Mouse (Mus musculus) intestine, embryonic 15.5 days (tissue): ENCODE results near the gene Dnaaf2. TPM values are rescaled to one million over a fixed set of nuclear protein-coding genes. Genes with fewer than 3 reads are reported as not detected.
A peak's percentile ranks its signal among the peaks of the same experiment; 100 is the strongest.

ENCODE experiments used
- ATAC-seq: fragments of 200-750 bp; cut with Nextera tagmentation; 2 replicates; pipeline ENCODE4 v1.8.0; 2017; ENCODE audit warnings: moderate TSS enrichment, moderate library complexity
- H3K27ac ChIP-seq: fragments of 300-500 bp; sonication (generic); 2 replicates; pipeline ENCODE4 v1.5.1; 2015; ENCODE audit warnings: mild to moderate bottlenecking, inconsistent platforms
- H3K27me3 ChIP-seq: fragments of 300-500 bp; sonication (generic); replicated peaks from 2 replicates; pipeline ENCODE4 v1.6.1; 2015; ENCODE audit warnings: inconsistent platforms
- H3K36me3 ChIP-seq: fragments of 300-500 bp; sonication (generic); 2 replicates; pipeline ENCODE4 v1.6.1; 2015; ENCODE audit warnings: inconsistent platforms
- H3K4me1 ChIP-seq: fragments of 300-500 bp; sonication (generic); replicated peaks from 2 replicates; pipeline ENCODE4 v1.6.1; 2015; ENCODE audit warnings: inconsistent platforms
- H3K4me2 ChIP-seq: fragments of 300-500 bp; sonication (generic); replicated peaks from 2 replicates; pipeline ENCODE4 v1.6.1; 2015; ENCODE audit warnings: mild to moderate bottlenecking, inconsistent platforms
- H3K4me3 ChIP-seq: fragments of 300-500 bp; sonication (generic); replicated peaks from 2 replicates; pipeline ENCODE4 v1.5.1; 2015; ENCODE audit warnings: inconsistent platforms
- H3K9ac ChIP-seq: fragments of 300-500 bp; sonication (generic); 2 replicates; pipeline ENCODE4 v1.6.1; 2015; ENCODE audit warnings: inconsistent platforms
- H3K9me3 ChIP-seq: fragments of 300-500 bp; sonication (generic); 2 replicates; pipeline ENCODE4 v1.6.1; 2016; ENCODE audit warnings: inconsistent platforms
- WGBS: fragments of 180-500 bp; shearing (Covaris S2); methylation state at CpG from one replicate; pipeline ENCODE4 v1.1.7; 2015; 5-methylcytosine and 5-hydroxymethylcytosine counted together
- polyA plus RNA-seq: library from polyadenylated mRNA; unstranded; fragments of >200 nt; fragmentation: Nextera tagmentation; extraction: Ambion mirVana; gene quantifications from 2 replicates; pipeline ENCODE4 v1.2.1, GENCODE M21; 2015

The Dnaaf2 gene
- polyA plus RNA-seq, 1 experiment from 2014 or later = 9.0 TPM

- ATAC-seq = no peak
- Histone ChIP-seq H3K4me2 (no peak overlapping the region), H3K4me3 (no peak overlapping the region), H3K27me3 (no peaks in the 10 kb centered on the region), H3K27ac (no peak overlapping the region), H3K9me3 (no peaks in the 10 kb centered on the region), H3K36me3 (peaks cover 30% of the 10 kb centered on the region), H3K4me1 (no peaks in the 10 kb centered on the region), H3K9ac (no peak overlapping the region)
- WGBS = 92% methylated on average over 13 of the region's 13 CpGs
These were observed 15.1 kb upstream of the Dnaaf2 start for GRCm38 (mm10) chr12:69213186-69213777.

- ATAC-seq = no peak
- Histone ChIP-seq H3K4me3 (no peak overlapping the region), H3K27me3 (no peaks in the 10 kb centered on the region), H3K36me3 (peaks cover 24% of the 10 kb centered on the region), H3K4me2 (no peak overlapping the region), H3K9me3 (no peaks in the 10 kb centered on the region), H3K27ac (no peak overlapping the region), H3K9ac (no peak overlapping the region), H3K4me1 (no peaks in the 10 kb centered on the region)
- WGBS = 85% methylated on average over 5 of the region's 5 CpGs
These were observed 12.8 kb upstream of the Dnaaf2 start for GRCm38 (mm10) chr12:69211057-69211456.

GRCm38 (mm10) chr12:69210056-69210979 is 12.1 kb upstream of the Dnaaf2 start:
- H3K27me3 ChIP-seq = no peaks in the 10 kb centered on the region
- no peak overlapping the region for H3K27ac ChIP-seq
- H3K4me1 ChIP-seq = no peaks in the 10 kb centered on the region
- H3K4me2 ChIP-seq = no peak overlapping the region
- no peak for ATAC-seq
- no peak overlapping the region for H3K9ac ChIP-seq
- H3K9me3 ChIP-seq = no peaks in the 10 kb centered on the region
- no peak overlapping the region for H3K4me3 ChIP-seq
- peaks cover 21% of the 10 kb centered on the region for H3K36me3 ChIP-seq
- WGBS = 91% methylated on average over 18 of the region's 18 CpGs

GRCm38 (mm10) chr12:69208520-69208919 is 10.3 kb upstream of the Dnaaf2 start:
- ATAC-seq = no peak
- H3K4me1 ChIP-seq = no peaks in the 10 kb centered on the region
- no peaks in the 10 kb centered on the region for H3K9me3 ChIP-seq
- H3K27ac ChIP-seq = no peak overlapping the region
- no peak overlapping the region for H3K9ac ChIP-seq
- 94% methylated on average over 2 of the region's 2 CpGs for WGBS
- peaks cover 13% of the 10 kb centered on the region for H3K36me3 ChIP-seq
- H3K4me3 ChIP-seq = no peak overlapping the region
- no peak overlapping the region for H3K4me2 ChIP-seq
- no peaks in the 10 kb centered on the region for H3K27me3 ChIP-seq

GRCm38 (mm10) chr12:69207926-69208325 is 9.7 kb upstream of the Dnaaf2 start:
- Histone ChIP-seq H3K27ac (no peak overlapping the region), H3K36me3 (peaks cover 10% of the 10 kb centered on the region), H3K4me3 (no peak overlapping the region), H3K9me3 (no peaks in the 10 kb centered on the region), H3K27me3 (no peaks in the 10 kb centered on the region), H3K9ac (no peak overlapping the region), H3K4me2 (no peak overlapping the region), H3K4me1 (no peaks in the 10 kb centered on the region)
- WGBS = 92% methylated on average over 7 of the region's 7 CpGs
- no peak for ATAC-seq

GRCm38 (mm10) chr12:69207396-69207795 is 9.2 kb upstream of the Dnaaf2 start:
- WGBS = 95% methylated on average over 8 of the region's 8 CpGs
- H3K9ac ChIP-seq = no peak overlapping the region
- peaks cover 8% of the 10 kb centered on the region for H3K36me3 ChIP-seq
- ATAC-seq = no peak
- no peak overlapping the region for H3K27ac ChIP-seq
- H3K27me3 ChIP-seq = no peaks in the 10 kb centered on the region
- no peak overlapping the region for H3K4me2 ChIP-seq
- H3K4me1 ChIP-seq = no peaks in the 10 kb centered on the region
- no peaks in the 10 kb centered on the region for H3K9me3 ChIP-seq
- no peak overlapping the region for H3K4me3 ChIP-seq

- no peak within 1 kb of the TSS for H3K4me2 ChIP-seq
- ATAC-seq = no peak
- H3K4me3 ChIP-seq = no peak within 1 kb of the TSS
- H3K9ac ChIP-seq = no peak within 1 kb of the TSS
- H3K4me1 ChIP-seq = peaks cover 1% of the 10 kb centered on the region; the same call in 1 of the 2 replicates
- H3K36me3 ChIP-seq = 0 out of 2 replicates have a peak, but pooled peaks cover 3% of the 10 kb centered on the region
- 81% methylated on average over 16 of the region's 16 CpGs for WGBS
- H3K9me3 ChIP-seq = no peaks in the 10 kb centered on the region
- no peaks in the 10 kb centered on the region for H3K27me3 ChIP-seq
- no peak within 1 kb of the TSS for H3K27ac ChIP-seq
These were observed 6.0 kb upstream of the Dnaaf2 start, which contains the start of gene Gm49384 for GRCm38 (mm10) chr12:69204052-69204833. TSS of gene Gm49384 (minus strand) at chr12:69204267.

- peak overlapping the region; percentile 93 for H3K4me2 ChIP-seq
- no peaks in the 10 kb centered on the region for H3K27me3 ChIP-seq
- no peaks in the 10 kb centered on the region for H3K36me3 ChIP-seq
- H3K9ac ChIP-seq = no peak overlapping the region
- no peak overlapping the region for H3K4me3 ChIP-seq
- H3K9me3 ChIP-seq = no peaks in the 10 kb centered on the region
- H3K27ac ChIP-seq = no peak overlapping the region
- ATAC-seq = peak; percentile 26
- H3K4me1 ChIP-seq = peaks cover 13% of the 10 kb centered on the region; the same call in 1 of the 2 replicates
These were observed 756 bp upstream of the Dnaaf2 start for GRCm38 (mm10) chr12:69198985-69199384.

GRCm38 (mm10) chr12:69197378-69198163 is 658 bp downstream of the Dnaaf2 start:
- H3K4me1 ChIP-seq = peaks cover 13% of the 10 kb centered on the region; the same call in 1 of the 2 replicates
- H3K27ac ChIP-seq = peak overlapping the region; percentile 92
- H3K9me3 ChIP-seq = no peaks in the 10 kb centered on the region
- no peaks in the 10 kb centered on the region for H3K36me3 ChIP-seq
- peak overlapping the region; percentile 70 for H3K9ac ChIP-seq
- H3K4me3 ChIP-seq = peak overlapping the region; percentile 69
- no peaks in the 10 kb centered on the region for H3K27me3 ChIP-seq
- H3K4me2 ChIP-seq = peak overlapping the region; percentile 93
- under 1% methylated on average over 94 of the region's 94 CpGs for WGBS
- ATAC-seq = peak; percentile 82

GRCm38 (mm10) chr12:69196444-69197377 is 1.5 kb downstream of the Dnaaf2 start, which contains the start of gene Gm49383:
TSS of gene Gm49383 (minus strand) at chr12:69197104.
- H3K4me2 ChIP-seq = peak within 1 kb of the TSS; percentile 93
- H3K9ac ChIP-seq = peak within 1 kb of the TSS; percentile 70
- peak within 1 kb of the TSS; percentile 69 for H3K4me3 ChIP-seq
- H3K9me3 ChIP-seq = no peaks in the 10 kb centered on the region
- no peaks in the 10 kb centered on the region for H3K36me3 ChIP-seq
- H3K27ac ChIP-seq = peak within 1 kb of the TSS; percentile 92
- no peaks in the 10 kb centered on the region for H3K27me3 ChIP-seq
- WGBS = under 1% methylated on average over 75 of the region's 75 CpGs
- peak; percentile 86 for ATAC-seq
- H3K4me1 ChIP-seq = peaks cover 13% of the 10 kb centered on the region; the same call in 1 of the 2 replicates

GRCm38 (mm10) chr12:69192637-69193036 is 5.6 kb downstream of the Dnaaf2 start:
- no peak for ATAC-seq
- 0 out of 2 replicates have a peak, but pooled peaks cover 6% of the 10 kb centered on the region for H3K36me3 ChIP-seq
- WGBS = 95% methylated on average over 2 of the region's 2 CpGs
- no peak overlapping the region for H3K27ac ChIP-seq
- H3K27me3 ChIP-seq = no peaks in the 10 kb centered on the region
- H3K4me3 ChIP-seq = no peak overlapping the region
- H3K9me3 ChIP-seq = no peaks in the 10 kb centered on the region
- H3K4me2 ChIP-seq = no peak overlapping the region
- H3K4me1 ChIP-seq = no peaks in the 10 kb centered on the region
- no peak overlapping the region for H3K9ac ChIP-seq
